Mouse (Mus musculus): ENCODE measurements at regions not wholly inside any gene's neighbourhood (a gene's known extent, or its start where the extent isn't known, plus 50 kb on each side); places are given as distances from the start of the nearest gene placed in this dataset.
"Not testable (repeated sequence)": the region's sequence is repeated elsewhere in the genome, so short reads cannot be mapped to it uniquely, and the experiment has no call there.

DNA sequence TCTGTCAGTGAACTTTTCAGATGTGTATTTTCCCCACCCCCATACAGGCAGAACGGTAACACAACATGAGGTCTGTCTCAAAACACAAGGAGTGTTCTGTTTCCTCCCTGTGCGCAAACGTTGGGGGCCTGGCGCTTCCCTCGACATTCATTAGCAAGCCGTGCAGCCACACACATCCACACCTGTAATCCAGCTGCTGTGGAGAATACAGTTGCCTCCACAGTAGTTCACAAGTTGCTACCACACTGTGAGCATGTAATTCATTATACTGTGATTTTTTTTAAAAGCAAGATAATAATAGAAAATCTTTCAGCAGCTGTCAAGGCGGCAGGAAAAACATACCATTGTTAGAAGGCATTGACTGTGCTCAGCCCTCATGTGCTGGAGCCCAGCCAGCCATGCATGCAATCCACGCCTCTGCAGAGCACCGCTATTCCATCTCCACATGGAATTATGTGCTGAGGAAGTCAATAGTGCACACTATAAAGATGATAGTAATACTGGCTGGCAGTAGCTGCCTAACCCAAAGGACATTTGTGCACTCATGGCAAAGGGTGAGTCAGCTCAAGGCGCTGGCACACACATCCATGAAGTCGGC, 586.1 kb upstream of the Sox11 start:
- ATAC-seq (ENCODE audit: low FRiP score, low read depth) (peak; percentile 72), DNase-seq (ENCODE audit: low spot score) (peak; percentile 72)
- Histone ChIP-seq H3K27me3 (ENCODE audit: control insufficient read depth, insufficient read depth, low read length) (no peaks in the 10 kb centered on the region), H3K27ac (replicated peaks; ENCODE audit: low read depth, low read length) (no peak overlapping the region), H3K9ac (ENCODE audit: low read depth, low read length, severe bottlenecking) (no peak overlapping the region), H3K36me3 (ENCODE audit: control insufficient read depth, insufficient read depth, low read length) (no peaks in the 10 kb centered on the region), H3K4me2 (replicated peaks; ENCODE audit: low read depth, low read length, severe bottlenecking) (no peak overlapping the region), H3K9me3 (ENCODE audit: control insufficient read depth, low read length) (no peaks in the 10 kb centered on the region), H3K4me3 (replicated peaks; ENCODE audit: low read length) (no peak overlapping the region), H3K4me1 (ENCODE audit: control insufficient read depth, insufficient read depth, low read length) (peaks cover 17% of the 10 kb centered on the region)
- no peak for TF ChIP-seq POLR2A (IDR thresholded peaks at IDR 0.05; ENCODE audit: borderline replicate concordance, extremely low read depth, insufficient read depth, insufficient read length)
- 25% methylated on average over 11 of the region's 11 CpGs for WGBS

DNA sequence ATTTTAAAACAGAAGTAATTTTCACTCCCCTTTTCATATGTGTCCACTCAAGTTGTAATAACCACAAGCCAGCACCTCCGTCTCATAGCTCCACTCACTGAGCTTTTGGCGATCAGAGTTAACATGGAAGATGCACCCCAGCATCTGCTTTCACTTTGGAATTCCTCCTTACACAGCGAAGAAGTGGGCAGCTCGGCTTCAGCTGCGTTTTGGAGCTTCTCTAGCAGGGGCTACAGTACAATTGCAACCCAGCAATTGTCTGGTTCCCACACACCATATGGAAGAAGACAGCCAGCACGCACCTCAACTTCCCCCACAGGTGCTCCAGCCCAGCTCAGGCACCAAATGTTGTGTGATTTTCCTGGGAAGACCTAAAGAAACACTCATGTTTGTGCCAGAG, 584.4 kb upstream of the Sox11 start:
- Histone ChIP-seq H3K27ac (replicated peaks; ENCODE audit: low read depth, low read length) (no peak overlapping the region), H3K4me3 (replicated peaks; ENCODE audit: low read length) (no peak overlapping the region), H3K27me3 (ENCODE audit: control insufficient read depth, insufficient read depth, low read length) (no peaks in the 10 kb centered on the region), H3K36me3 (ENCODE audit: control insufficient read depth, insufficient read depth, low read length) (no peaks in the 10 kb centered on the region), H3K9ac (ENCODE audit: low read depth, low read length, severe bottlenecking) (no peak overlapping the region), H3K4me2 (replicated peaks; ENCODE audit: low read depth, low read length, severe bottlenecking) (no peak overlapping the region), H3K9me3 (ENCODE audit: control insufficient read depth, low read length) (no peaks in the 10 kb centered on the region), H3K4me1 (ENCODE audit: control insufficient read depth, insufficient read depth, low read length) (peaks cover 11% of the 10 kb centered on the region)
- TF ChIP-seq POLR2A (IDR thresholded peaks at IDR 0.05; ENCODE audit: borderline replicate concordance, extremely low read depth, insufficient read depth, insufficient read length), result no peak
- DNase-seq (ENCODE audit: low spot score) (no peak), ATAC-seq (ENCODE audit: low FRiP score, low read depth) (no peak)
- 85% methylated on average over 6 of the region's 6 CpGs for WGBS

DNA sequence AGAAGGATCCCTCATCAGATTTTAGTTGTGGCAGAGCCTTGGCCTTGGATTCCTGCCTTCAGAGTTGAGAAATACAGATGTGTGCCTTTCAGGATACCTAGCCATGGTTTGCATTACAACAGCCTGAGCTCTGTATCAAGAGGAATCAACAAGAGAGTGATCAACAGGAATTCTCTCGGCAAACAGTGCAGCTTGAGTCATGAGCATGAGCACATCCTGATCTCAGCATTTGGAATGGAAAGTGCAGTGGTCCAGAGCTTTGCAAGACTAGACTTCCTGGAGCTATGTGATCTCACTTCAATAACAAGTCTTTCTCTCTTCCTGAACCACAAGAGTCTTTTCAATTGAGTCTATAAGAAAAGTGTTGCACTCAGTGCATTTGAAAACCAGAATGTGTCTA, 578.2 kb upstream of the Sox11 start:
- H3K27me3 ChIP-seq (ENCODE audit: control insufficient read depth, insufficient read depth, low read length), result no peaks in the 10 kb centered on the region
- 71% methylated on average over 1 of the region's 1 CpGs for WGBS

GRCm38 (mm10) chr12:27916401-27916920, 574.1 kb upstream of the Sox11 start:
- Histone ChIP-seq H3K9me3 (ENCODE audit: control insufficient read depth, low read length) (no peaks in the 10 kb centered on the region), H3K4me3 (replicated peaks; ENCODE audit: low read length) (no peak overlapping the region), H3K36me3 (ENCODE audit: control insufficient read depth, insufficient read depth, low read length) (no peaks in the 10 kb centered on the region), H3K27me3 (ENCODE audit: control insufficient read depth, insufficient read depth, low read length) (no peaks in the 10 kb centered on the region), H3K27ac (replicated peaks; ENCODE audit: low read depth, low read length) (no peak overlapping the region), H3K4me1 (ENCODE audit: control insufficient read depth, insufficient read depth, low read length) (no peaks in the 10 kb centered on the region), H3K4me2 (replicated peaks; ENCODE audit: low read depth, low read length, severe bottlenecking) (no peak overlapping the region), H3K9ac (ENCODE audit: low read depth, low read length, severe bottlenecking) (no peak overlapping the region)
- no peak for ATAC-seq (ENCODE audit: low FRiP score, low read depth)
- 22% methylated on average over 3 of the region's 3 CpGs for WGBS
- DNase-seq (ENCODE audit: low spot score), result no peak
- TF ChIP-seq POLR2A (IDR thresholded peaks at IDR 0.05; ENCODE audit: borderline replicate concordance, extremely low read depth, insufficient read depth, insufficient read length), result no peak

More for the DNA sequence above, 578.2 kb upstream of the Sox11 start:
- no peaks in the 10 kb centered on the region for H3K9me3 ChIP-seq (ENCODE audit: control insufficient read depth, low read length)
- H3K9ac ChIP-seq (ENCODE audit: low read depth, low read length, severe bottlenecking), result no peak overlapping the region
- DNase-seq (ENCODE audit: low spot score), result no peak
- no peaks in the 10 kb centered on the region for H3K4me1 ChIP-seq (ENCODE audit: control insufficient read depth, insufficient read depth, low read length)
- no peak overlapping the region for H3K4me3 ChIP-seq (replicated peaks; ENCODE audit: low read length)
- no peak overlapping the region for H3K4me2 ChIP-seq (replicated peaks; ENCODE audit: low read depth, low read length, severe bottlenecking)
- no peak overlapping the region for H3K27ac ChIP-seq (replicated peaks; ENCODE audit: low read depth, low read length)
- no peaks in the 10 kb centered on the region for H3K36me3 ChIP-seq (ENCODE audit: control insufficient read depth, insufficient read depth, low read length)
- no peak for TF ChIP-seq POLR2A (IDR thresholded peaks at IDR 0.05; ENCODE audit: borderline replicate concordance, extremely low read depth, insufficient read depth, insufficient read length)
- ATAC-seq (ENCODE audit: low FRiP score, low read depth), result no peak

DNA sequence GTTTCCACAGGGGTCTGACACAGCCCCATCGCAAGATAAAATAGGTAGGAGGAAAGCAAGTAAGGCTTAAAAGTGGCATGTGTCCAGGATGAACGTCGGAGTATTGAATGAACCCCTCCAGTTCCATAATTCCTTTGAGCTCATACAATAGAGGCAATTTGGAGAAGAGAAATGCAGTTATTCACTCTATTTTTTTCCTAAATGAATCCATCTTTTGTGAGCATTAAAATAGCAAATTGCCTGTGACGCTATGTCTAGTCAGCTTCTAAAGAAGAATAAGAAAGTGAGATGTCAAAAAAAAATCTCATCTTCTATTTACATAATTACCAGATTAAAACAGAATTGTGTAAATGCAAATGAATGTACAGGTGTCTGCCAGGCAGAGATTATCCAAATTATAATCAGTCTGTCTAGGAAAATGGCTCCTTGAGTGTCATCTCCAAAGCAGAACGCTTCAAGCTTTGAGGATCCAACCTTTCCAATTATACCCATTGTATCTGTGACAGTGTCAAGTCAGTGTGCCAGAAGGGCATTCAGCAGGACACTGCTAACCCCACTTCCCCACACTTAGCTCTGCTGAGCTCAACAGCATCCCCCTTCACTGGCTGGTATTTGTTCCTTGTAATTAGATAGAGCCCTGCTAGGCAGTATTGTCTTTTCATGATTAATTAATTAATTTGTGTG, 567.2 kb upstream of the Sox11 start:
- WGBS, result 90% methylated on average over 5 of the region's 5 CpGs
- ATAC-seq (ENCODE audit: low FRiP score, low read depth), result no peak
- TF ChIP-seq POLR2A (IDR thresholded peaks at IDR 0.05; ENCODE audit: borderline replicate concordance, extremely low read depth, insufficient read depth, insufficient read length), result no peak

DNA sequence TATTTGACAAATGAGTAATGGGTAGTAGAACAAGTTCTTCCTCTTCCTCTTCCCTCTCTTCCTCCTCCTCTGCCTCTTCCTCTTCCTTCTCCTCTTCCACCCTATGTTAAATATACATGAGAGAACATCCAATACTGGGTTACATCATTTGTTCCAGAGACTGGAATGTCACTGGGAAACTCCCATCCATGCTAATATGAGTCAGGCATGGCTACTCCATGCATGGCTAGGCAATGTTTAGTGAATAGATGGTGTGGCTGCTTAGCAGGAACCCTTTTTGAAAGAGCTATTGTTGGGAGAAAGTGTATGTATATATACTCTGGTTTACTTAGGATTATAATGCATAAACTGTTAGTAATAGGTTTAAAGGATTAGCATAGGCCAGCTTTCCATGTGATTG, 554.3 kb upstream of the Sox11 start:
- not testable (repeated sequence) for H3K27me3 ChIP-seq (ENCODE audit: control insufficient read depth, insufficient read depth, low read length); H3K9me3 ChIP-seq (ENCODE audit: control insufficient read depth, low read length); H3K9ac ChIP-seq (ENCODE audit: low read depth, low read length, severe bottlenecking); H3K4me2 ChIP-seq (replicated peaks; ENCODE audit: low read depth, low read length, severe bottlenecking); H3K4me3 ChIP-seq (replicated peaks; ENCODE audit: low read length); DNase-seq (ENCODE audit: low spot score); H3K36me3 ChIP-seq (ENCODE audit: control insufficient read depth, insufficient read depth, low read length); H3K4me1 ChIP-seq (ENCODE audit: control insufficient read depth, insufficient read depth, low read length); ATAC-seq (ENCODE audit: low FRiP score, low read depth); H3K27ac ChIP-seq (replicated peaks; ENCODE audit: low read depth, low read length)

More for the DNA sequence above, 567.2 kb upstream of the Sox11 start:
- DNase-seq (ENCODE audit: low spot score), result no peak
- Histone ChIP-seq H3K27ac (replicated peaks; ENCODE audit: low read depth, low read length) (no peak overlapping the region), H3K9me3 (ENCODE audit: control insufficient read depth, low read length) (no peaks in the 10 kb centered on the region), H3K4me2 (replicated peaks; ENCODE audit: low read depth, low read length, severe bottlenecking) (no peak overlapping the region), H3K4me3 (replicated peaks; ENCODE audit: low read length) (no peak overlapping the region), H3K27me3 (ENCODE audit: control insufficient read depth, insufficient read depth, low read length) (no peaks in the 10 kb centered on the region), H3K4me1 (ENCODE audit: control insufficient read depth, insufficient read depth, low read length) (no peaks in the 10 kb centered on the region), H3K36me3 (ENCODE audit: control insufficient read depth, insufficient read depth, low read length) (no peaks in the 10 kb centered on the region), H3K9ac (ENCODE audit: low read depth, low read length, severe bottlenecking) (no peak overlapping the region)

Data from limb, embryonic 14.5 days (tissue).